Mouse (Mus musculus) left cerebral cortex, adult 11 months (tissue): ENCODE results near the gene Tnfaip8l3.

Experiments
- DNase-seq: peaks from one replicate; pipeline ENCODE4 v3.0.0; 2022; ENCODE audit warnings: low spot score

Tnfaip8l3 gene

GRCm38 (mm10) chr9:53986972-53987371 is 81.2 kb downstream of the Tnfaip8l3 start:
- no peak for DNase-seq

GRCm38 (mm10) chr9:53984868-53985267 is 83.3 kb downstream of the Tnfaip8l3 start:
- DNase-seq = no peak

GRCm38 (mm10) chr9:53975122-53975518 is 93.1 kb downstream of the Tnfaip8l3 start, which contains the start of gene Elmod1:
Elmod1 (minus strand) TSS chr9:53975301.
- peak; percentile 67 for DNase-seq

- no peak for DNase-seq
These were observed 93.7 kb downstream of the Tnfaip8l3 start for GRCm38 (mm10) chr9:53974328-53975121.

- no peak for DNase-seq
These were observed 94.3 kb downstream of the Tnfaip8l3 start for GRCm38 (mm10) chr9:53973929-53974327.
